Mouse (Mus musculus): ENCODE measurements around the gene Ces2b.
"Not testable (repeated sequence)": the region's sequence is repeated elsewhere in the genome, so short reads cannot be mapped to it uniquely, and the experiment has no call there.

Ces2b gene

DNA sequence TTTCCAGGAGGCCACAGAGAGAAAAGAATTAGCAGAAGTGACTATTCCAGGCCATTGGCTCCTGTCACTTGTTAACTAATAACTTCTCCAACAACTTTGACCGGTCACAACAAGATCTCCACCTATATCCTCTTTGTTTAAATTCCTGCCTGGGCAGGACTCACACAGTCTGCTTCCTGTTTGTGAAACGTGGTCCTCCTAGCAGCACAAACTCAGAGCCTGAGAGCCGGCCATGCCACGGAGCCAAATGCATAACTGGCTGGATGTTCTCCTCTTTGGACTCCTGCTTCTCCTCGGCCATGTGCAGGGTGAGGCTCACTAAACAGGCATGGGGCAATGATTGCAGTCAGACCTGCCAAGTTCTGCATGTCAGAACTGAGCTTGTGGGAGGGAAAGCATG is at the start of gene Ces2b:
Gene Ces2b, plus strand, starts transcription at position 133 of the 400 bp plus-strand sequence.
- no peak for DNase-seq (ENCODE audit: low spot score)

DNA sequence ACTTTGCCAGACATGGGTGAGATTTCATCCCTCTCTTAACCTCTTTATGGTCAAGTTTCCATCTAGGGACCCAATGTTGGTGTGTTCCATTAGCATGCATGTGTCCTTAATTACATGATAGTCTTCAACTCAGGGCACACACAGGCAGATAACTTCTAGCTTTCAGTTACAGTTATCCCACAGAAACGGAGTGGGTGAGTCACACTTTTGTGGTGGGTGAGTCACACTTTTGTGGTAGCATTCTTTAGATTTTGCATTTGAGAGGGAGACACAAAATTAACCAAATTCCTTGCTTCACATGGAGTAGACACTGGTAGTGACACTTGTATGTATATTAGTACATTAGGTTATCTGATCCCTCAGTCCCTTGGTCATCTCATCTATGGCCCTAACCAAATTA is 44.3 kb upstream of the Ces2b start:
- no peak for DNase-seq (ENCODE audit: low spot score)

DNA sequence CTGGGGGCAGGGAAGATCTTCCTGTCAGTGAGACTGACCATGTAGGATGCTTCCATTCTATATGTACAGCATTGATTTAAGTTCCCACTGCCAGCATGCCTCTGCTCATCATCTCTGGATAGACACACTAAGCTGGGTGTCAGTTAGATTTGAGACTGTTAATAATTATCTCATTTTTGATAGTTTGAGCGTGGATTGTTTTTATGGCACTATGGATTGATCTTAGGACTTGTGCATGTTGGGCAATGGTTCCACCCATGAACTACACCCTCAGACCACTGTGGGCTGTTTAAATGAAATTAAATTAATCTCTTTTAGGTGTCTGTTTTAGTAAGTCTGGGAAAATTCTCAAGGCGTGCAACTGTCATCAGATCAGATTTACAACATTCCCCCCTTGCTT is 42.4 kb upstream of the Ces2b start:
- DNase-seq (ENCODE audit: low spot score): no peak

DNA sequence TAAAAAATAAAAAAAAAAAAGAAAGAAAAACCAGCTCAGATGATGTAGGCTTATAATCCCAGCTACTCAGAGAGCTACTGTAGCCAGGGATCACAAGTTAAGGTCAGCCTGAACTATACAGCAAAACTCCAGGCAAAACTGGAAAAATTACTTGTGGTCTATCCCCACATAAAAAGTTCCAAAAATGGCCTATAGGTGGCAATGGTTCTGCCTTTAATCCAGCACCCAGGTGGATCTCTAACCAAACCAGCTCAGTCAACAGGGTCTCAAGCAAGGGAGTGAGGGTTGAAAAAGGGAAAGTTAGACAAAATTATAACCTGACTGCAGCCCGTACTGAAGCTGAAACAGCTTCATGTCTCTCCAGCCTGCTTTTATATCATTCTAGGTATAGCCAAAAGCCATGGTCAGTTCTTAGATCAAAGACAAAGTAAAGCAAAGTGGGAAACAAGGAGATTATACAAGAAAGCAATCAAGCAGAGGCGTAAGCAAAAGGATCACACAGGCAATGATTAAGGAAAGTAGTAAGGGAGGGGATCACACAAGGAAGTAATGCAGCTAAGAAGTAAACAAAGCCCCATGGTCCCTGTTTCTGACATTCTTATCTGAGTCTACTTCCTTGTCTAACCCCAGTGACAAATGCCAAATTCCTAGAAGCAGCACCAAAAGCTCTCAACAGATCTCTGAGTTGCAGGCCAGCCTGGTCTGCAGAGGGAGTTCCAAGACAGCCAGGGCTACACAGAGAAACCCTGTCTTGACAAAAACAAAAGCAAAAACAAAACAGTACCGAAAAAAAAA is 41.3 kb upstream of the Ces2b start:
- DNase-seq (ENCODE audit: low spot score): no peak

GRCm38 (mm10) chr8:104799385-104799784 is 32.0 kb upstream of the Ces2b start:
- DNase-seq (ENCODE audit: low spot score): no peak

- DNase-seq (ENCODE audit: low spot score): no peak
These were observed 25.2 kb upstream of the Ces2b start for GRCm38 (mm10) chr8:104806127-104806526.

- no peak for DNase-seq (ENCODE audit: low spot score)
These were observed 22.6 kb upstream of the Ces2b start for GRCm38 (mm10) chr8:104808542-104809413.

DNA sequence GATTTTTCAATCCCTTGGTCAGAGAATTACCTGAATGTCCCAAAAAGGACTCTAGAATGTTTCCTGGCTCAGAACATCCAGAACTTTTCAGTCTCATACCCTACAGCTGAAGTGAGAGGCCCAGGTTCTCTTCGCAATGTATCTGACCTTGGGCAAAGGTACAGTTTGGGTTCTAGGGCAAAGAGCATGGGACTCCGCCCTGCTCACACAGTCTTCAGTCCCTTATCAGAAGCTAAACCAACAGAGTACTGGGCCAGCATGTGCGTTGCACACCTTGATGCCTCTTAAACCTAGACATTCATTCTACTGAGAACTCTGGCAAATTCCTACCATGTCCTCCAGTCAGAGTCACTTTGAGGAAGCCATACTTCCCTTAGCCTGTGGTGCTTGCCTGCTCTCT is 21.9 kb upstream of the Ces2b start:
- DNase-seq (ENCODE audit: low spot score): no peak

- no peak for DNase-seq (ENCODE audit: low spot score)
These were observed 4.5 kb upstream of the Ces2b start for GRCm38 (mm10) chr8:104826912-104827311.

DNA sequence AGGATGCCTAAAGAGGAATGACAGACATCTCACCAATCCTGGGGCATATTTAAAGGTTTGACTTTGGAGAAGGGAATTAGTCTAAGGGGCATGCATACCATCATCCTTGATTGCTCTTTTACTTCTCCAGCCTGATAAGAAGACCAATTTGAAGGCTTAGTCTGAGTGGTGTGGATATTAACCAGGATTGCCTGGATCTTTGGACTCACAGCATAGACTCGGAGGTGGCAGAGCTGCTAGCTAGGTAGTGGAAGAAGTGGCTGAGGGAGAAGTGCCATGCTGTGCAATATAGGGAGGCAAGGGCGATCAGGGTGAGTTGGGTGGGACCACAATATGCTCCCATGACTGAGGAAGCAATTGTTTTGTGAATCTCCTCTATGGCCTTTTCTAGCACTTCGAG is 3.2 kb upstream of the Ces2b start:
- no peak for DNase-seq (ENCODE audit: low spot score)

DNA sequence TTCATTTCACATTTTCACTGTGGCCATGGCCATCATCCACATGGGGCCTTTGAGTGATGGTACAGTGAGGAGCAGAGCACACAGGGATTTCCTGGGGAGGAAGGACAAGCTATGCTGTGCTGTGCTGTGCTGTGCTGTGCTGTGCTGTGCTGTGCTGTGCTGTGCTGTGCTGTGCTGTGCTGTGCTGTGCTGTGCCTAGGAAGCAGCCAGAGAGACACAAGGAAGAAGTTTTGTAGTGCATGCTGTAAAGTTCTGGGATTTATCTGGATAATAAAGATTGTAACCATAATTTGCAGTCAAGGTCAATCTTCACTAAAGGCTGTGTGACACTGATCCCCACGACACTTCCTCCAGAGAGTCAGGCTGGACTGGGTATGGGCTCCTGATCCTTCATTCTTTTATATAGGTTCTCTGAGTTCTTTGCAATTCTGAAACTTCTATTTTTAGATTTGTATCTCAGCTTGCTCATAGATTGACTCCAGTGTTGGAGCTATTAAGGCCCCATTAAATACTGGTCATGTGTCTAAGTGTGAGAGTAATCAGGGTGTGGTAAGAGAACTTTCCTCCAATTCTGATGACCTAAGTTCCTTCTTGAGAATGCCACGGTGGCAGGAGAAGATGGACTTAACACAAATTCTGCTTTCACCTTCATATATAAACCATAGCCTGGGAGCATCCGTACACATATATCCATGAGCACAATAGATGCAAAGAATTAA is 10.1 kb downstream of the Ces2b start:
- DNase-seq (ENCODE audit: low spot score): no peak

DNA sequence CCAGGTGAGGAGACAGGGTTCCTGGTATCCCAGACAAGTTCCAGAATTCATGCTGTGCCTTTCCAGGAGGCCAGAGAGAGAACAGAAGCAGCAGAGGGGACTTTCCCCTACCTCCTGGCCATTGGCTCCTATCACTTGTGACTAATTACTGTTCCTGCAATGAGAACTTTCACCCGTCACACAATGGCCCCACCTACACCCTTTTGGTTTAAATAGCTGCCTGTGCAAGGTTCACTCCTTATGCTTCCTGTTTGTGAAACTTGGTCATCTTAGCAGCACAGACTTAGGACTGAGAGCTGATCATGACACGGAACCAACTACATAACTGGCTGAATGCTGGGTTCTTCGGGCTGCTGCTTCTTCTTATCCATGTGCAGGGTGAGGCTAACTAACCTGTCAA is 15.5 kb downstream of the Ces2b start, which contains the start of gene Ces2c:
Gene Ces2c, plus strand, starts transcription at position 238 of the 400 bp plus-strand sequence.
- no peak for DNase-seq (ENCODE audit: low spot score)

- no peak for DNase-seq (ENCODE audit: low spot score)
These were observed 16.5 kb downstream of the Ces2b start for GRCm38 (mm10) chr8:104847741-104848462.

GRCm38 (mm10) chr8:104866844-104867531 is 35.6 kb downstream of the Ces2b start:
- DNase-seq (ENCODE audit: low spot score): not testable (repeated sequence)

DNA sequence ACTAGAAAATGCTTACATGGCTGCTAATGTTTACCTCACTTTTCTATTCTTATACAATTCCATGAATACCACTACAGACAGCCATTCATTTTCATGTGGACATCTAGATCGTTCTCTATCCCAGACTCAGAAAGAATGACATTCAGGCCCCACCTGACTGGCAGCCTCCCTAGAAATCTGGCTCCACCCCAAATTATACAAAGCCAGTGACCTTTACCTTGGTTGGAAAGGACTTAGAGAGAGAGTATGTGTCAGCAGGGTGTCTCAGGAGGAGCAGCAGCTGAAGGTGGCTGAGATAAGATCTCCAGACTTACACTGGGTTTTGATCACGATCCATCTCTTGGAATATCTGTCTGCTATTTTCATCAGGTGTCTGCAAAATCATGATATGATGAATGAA is 37.5 kb downstream of the Ces2b start:
- DNase-seq (ENCODE audit: low spot score): not testable (repeated sequence)

DNA sequence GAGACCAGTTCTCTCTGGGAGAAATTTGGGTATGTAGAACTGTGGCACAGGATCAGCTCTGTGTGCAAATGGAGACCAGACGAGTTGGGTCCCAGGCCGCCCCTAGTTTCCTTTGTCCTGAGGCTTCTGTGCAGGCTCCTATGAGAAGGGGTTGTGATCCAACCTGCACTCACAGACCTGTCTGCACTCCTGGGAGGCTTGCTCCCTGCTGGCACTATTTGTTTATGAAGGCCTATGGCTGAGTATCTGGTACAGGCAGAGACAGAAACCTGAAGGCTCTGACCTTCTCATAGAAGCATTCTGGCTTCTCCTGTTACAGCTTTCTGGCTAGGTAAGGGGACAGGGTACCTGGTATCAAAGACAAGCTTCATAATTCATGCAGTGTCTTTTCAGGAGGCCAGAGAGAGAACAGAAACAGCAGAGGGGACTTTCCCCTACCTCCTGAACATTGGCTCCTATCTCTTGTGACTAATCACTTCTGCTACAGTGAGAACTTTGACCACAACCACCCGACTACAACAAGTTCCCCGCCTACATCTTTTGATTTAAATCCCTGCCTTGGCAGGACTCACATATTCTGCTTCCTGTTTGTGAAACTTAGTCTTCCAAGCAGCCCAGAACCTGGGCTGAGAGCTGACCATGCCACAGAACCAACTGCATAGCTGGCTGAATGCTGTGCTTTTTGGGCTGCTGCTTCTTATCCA is 55.0 kb downstream of the Ces2b start:
- not testable (repeated sequence) for DNase-seq (ENCODE audit: low spot score)
